Mouse (Mus musculus): ENCODE results near the gene Mllt10.

Mllt10 gene

DNA sequence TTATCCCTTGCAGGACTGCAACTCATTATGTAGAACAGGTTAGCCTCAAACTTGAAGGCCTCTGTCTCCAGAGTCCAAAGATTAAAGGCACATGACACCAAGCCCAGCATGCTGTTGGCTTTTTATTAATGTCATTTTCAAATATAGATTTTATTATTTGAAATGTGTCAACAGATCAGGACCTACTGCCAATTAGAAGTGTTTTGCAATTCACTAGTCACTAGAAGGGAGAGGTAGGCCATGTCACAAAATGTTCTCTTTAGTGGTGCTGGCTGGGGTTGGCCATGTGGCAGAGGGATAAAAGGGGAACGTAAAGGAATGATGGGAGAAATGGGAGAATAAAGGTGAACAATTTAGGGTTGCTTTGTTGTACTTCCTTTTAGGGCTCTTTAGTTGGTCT lies 38.8 kb downstream of the Mllt10 start:
- DNase-seq: no peak

DNA sequence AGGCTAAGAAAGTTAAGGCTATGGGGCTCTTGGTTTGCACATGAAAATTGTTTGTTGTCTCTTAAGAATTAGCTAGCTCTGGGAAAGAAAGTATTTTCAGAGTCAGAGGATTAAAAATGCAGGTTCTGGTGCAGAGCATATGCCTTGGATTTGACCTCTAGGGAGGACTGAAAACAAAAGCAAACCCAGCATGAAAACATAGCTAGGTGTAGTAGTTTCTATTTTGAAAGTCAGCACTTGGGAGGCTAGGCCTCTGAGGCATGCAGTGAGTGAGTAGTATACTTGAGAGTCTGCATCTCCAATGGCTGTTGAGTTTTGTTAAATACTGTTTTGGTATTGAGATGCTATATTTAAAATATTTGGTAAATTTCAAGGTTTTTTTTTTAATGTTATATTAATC lies 39.3 kb downstream of the Mllt10 start:
- DNase-seq: no peak

DNA sequence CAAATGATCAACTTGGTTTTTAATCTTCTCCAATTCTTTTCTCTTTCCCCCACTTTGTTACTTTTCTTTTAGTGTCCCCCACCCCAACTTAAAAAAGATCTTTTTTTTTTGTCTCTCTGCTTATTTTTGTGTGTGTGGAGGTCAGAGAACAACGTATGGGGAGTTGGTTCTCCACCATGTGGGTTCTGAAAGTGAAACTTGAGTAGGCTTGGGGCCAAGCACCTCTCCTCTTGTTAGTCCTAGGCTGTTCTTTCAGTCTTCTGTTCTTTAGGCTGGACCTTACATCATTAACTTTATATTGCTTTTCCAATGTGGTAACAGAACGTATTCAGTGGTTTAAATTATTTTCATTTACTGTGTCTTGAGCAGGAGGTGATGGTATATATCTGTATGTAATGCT lies 40.8 kb downstream of the Mllt10 start:
- no peak for DNase-seq

DNA sequence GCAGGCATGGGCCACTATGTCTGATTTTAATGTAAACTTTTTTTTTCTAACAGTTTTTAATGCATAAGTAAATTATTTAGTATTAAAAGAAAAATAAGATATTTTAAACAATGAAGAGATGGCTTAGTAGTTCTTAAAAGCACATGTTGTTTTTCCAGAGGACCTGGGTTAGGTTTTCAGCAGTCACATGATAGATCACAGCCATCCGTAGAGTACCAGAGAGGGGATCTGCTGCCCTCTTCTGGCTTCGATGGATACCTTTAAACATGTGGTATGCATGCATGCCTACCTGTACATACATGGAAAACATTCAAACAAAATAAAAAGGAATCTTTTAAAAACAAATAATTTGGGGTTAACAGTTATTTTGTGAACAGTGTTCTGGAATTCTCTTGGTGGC lies 45.9 kb downstream of the Mllt10 start:
- no peak for DNase-seq

DNA sequence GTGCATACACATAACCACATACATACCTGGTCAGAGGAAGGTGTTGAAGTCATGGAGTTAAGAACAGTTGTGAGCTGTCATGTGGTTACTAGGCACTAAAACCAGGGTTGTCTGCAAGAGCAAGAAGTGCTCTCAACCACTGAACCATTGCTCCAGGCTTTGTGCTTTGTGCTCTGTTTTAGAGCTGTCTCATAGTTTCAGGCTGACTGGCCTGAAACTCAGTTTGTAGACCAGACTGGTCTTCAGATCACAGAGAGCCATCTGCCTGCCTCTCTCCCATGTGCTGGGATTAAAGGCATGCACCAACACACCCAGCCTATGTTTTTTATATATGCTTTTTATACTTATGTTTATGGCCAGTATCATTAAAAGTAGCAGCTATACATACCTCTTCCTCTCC lies 52.5 kb downstream of the Mllt10 start:
- no peak for DNase-seq

DNA sequence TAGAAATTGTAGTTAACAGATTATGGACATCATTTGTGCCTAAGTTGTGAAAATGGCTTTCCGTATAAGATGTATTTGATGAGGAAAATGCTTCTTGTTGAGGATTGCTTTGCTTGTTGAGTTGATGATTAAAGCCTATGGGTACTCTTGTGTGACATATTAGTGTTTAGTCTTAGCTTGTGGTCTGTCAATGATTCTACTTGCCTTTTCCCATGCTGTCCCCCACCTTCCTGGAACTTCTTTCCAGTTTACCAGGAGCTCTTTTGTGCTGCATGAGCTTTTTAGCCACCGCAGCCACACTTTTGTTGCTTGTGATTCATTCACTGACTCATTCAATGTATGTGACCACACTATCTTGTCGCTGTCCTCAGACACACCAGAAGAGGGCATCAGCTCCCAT lies 53.2 kb downstream of the Mllt10 start:
- peak in 1 of 2 experiments; percentile 7 for DNase-seq

DNA sequence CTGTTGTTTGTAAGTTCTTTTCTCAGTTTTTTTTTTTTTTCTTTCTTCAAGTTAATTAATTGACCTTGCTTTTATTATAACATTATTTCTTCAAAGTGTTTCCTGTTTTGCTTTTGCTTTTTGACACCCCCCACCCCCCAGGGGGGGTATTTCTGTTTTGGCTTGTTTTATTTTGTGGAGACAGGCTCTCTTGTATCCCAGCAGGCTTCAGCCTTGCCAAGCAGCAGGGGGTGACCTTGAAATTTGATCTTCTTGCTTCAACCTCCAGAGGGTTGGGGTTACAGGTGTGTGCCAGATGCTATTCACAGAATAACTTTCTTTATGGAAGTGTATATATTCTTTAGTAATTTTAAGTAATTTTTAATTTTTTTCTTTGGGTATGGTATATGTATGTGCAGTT lies 56.4 kb downstream of the Mllt10 start:
- peak; percentile 20 to 38 for DNase-seq

DNA sequence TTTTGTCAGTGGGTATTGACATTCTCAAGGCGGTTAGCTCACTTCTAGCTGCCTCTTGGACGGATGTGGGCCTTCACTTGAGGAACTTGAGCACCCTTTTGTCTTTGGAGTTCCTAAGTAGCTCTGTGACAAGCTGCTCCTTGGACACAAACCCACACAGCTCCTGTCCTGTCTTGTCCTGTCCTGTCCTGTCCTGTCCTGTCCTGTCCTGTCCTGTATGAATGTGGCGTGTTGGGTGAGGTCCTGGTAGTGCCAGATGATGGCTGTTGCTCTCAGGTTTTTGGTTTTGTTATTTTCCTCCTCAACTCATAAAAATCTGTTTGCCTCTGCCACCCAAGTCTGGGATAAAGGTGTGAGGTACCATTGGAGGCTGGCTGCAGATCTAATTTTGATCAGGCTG lies 61.4 kb downstream of the Mllt10 start:
- no peak for DNase-seq

DNA sequence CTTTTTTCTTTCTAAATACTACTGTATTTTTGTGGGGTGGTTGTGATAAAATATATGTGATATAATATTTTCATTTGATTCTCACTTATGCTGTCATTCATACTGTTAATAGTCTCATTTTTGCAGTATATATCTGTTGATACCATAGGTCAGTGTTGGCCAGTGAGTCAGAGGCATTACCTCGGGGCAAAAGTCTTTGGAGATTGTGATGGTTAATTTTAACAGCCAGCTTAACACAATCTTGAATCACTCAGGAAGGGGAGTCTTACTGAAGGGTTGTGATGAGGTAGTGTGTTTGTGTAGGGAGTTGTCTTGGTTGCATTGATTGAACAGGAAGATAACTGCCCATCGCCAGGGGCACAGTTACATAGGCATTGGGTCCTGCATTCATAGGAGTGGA lies 83.1 kb downstream of the Mllt10 start:
- DNase-seq: no peak

DNA sequence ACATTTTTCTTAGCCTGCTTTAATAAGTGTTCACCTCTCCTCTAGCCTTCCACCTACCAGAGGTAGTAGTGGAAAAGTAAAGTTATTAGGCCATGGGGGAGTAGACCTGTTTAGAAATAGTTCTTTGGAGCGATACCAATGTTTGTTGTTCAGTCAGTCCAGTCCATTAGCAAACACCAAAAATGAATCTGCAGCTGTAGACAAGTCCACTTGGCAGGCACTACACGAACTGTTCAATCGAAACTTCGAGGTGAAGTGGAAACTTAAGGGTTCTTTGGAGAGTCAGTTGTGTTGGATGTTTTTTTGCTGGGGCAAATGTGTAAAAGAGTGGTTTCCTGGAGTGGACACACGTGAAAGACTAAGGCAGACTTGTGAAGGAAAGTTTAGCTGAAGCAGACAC lies 84.6 kb downstream of the Mllt10 start:
- DNase-seq: no peak

DNA sequence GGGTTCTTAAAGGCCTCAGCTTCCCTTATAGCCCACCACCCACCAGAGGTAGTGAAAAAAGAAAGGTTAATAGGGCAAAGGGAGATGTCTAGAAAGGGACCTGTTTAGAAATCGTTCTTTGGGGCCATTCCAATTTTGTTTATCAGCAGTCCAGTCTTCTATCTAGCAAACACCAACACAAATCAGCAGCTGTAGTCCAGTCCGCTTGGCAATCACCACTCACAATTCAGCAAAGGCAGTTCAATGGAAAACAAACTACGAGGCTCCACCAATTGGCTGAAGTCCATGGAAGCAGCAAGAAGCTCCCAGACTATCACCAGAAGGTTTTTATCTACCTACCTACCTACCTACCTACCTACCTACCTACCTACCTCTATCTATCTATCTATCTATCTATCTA lies 101.1 kb downstream of the Mllt10 start:
- DNase-seq: no peak

DNA sequence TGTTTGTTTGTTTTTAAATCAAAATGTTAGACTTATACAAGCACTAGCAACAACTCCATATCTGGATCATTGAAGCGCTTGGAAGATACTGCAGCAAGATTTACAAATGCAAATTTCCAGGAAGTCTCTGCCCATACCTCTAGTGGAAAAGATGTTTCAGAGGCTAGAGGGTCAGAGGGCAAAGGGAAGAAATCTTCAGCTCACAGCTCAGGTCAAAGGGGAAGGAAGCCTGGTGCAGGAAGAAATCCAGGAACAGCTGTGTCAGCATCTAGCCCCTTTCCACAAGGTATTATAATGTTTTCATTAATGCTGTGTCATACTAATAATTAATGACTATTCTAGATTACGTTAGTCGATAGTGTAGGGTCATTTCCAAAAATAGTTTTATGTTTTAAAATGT lies 104.4 kb downstream of the Mllt10 start:
- DNase-seq: no peak

DNA sequence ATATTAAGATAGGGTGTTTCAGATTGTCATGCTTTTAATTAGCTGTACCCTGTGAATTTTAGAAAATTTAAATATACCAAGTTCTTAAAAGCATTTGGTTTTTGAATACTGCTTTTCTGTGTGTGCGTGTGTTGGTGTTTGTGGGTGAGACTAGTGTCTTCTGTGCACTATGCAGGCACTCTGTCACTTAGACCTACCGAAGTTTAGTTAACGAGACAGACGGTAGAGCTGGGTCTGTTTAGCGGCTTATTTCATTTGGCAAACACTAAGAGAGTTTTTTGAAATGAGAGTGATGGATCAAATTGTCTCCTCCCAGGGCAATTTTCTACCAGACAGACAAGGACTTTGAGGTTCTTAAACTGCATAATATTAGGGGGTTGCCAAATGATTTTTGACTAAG lies 106.0 kb downstream of the Mllt10 start:
- DNase-seq: no peak

DNA sequence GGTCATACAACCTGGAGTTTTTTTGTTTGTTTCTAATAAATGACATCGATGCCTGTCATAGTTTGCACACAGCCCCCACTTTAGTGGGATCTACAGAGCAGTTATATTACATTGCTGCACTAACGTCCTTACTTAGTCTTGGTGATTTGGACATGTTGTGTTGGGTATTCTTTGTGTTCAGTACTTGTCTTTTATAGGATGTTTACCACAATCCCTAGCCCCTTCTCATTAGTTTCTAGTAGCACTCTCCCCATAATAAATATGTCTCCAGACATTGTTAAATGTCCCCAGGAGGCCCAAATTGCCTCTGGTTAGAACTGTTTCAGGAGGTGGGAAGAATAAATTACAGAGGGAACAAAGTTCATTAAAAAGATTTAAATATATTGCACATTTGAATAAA lies 110.5 kb downstream of the Mllt10 start:
- DNase-seq: no peak

DNA sequence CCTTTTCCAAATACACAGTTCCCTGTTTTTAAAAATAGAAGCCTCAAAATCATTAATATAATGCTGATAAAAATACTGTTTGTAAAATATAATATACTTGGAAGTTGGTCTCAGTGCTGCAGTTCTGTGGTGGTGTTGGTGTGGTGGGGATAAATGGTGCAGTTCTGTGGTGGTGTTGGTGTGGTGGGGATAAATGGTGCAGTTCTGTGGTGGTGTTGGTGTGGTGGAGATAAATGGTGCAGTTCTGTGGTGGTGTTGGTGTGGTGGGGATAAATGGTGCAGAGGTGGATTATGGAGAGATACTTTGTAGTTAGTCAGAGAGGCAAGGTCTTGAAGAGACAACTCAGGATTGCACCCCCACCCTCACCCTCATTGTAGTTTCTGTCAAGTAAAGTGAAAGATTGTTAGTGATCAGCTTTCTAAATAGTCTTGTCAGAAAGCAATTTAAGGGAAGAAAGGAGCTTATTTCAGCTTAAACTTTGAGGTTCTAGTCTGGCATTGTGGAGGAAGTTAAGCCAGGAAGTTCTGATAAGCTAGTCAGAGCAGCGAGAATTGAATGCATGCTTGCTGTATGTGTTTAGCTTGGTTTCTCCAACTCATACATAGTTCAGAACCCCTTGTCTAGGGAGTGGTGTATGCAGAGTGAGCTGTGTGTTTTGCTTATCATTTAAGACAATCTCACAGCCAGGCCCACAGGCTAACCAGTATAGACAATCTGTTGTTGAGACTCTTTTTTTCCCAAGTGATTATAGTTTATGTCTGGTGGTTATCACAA lies 114.3 kb downstream of the Mllt10 start:
- DNase-seq: no peak

DNA sequence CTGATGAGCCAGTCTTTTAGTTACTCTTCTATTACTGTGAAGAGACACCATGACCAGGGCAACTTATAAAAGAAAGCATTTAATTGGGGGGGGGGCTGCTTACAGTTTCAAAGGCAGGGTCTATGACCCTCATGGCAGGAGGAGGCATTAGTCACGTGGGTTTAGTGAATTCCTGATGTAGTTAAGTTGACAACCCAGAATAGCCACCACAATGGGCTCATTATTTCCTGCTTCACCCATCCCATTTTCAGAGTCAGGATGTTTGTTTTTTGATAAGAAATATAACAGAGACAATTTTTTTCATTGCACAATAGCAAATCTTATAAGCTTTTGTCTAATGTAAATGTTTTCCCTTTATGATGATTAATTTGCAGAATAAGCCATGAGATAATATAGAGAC lies 120.2 kb downstream of the Mllt10 start:
- DNase-seq: no peak

DNA sequence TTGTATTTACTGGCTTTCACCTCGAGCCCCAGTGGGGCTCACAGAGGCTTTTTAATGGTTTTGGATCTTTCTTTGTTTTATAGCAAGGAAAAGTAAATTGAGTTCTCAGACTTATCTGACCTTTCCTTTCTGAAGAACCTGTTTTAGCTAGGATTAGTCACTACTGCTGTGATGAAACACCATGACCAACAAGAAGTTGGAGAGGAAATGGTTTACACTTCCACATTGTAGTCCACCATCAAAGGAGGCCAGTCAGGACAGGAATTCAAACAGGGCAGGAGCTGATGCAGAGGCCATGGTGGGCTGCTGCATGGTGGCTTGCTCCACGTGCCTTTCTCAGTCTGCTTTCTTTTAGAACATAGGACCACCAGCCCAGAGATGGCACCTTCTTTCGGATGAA lies 121.2 kb downstream of the Mllt10 start:
- no peak for DNase-seq

DNA sequence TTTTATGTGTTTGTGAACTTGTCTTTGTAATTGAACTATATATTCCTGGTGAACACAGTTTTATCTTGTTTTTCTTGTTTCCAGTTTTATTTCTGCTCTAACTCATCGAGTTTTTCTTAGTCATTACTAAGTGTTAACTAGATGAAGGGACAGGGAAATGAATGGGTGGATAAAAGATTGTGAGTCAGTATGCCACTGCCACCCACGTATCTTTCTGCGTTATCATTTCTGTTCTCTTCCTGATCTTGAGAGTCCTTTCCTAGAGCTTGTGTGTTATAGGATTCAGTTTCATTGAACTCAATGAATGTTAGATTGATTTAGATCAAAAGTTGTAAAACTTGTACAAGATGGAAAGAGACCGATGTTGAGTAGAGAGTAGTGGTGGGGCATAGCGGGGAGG lies 125.3 kb downstream of the Mllt10 start:
- DNase-seq: no peak

DNA sequence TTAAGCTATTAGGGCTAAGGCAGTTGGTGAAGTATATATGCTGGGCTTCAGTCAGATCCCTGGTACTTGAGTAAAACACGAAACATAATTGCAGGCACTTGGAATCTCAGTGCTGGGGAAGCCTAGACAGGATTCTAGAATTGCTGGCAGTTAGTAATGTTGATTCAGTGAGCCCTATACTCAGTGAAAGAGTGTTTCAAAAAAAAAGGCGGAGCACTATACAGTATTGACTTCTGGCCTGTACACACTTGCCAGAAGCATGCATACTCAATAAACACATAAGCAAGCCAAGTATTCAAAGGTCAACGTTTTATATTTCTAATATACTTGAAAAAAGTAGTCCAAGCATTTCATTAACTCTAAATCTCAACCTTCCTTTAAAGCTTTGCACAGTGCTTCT lies 126.6 kb downstream of the Mllt10 start:
- no peak for DNase-seq

DNA sequence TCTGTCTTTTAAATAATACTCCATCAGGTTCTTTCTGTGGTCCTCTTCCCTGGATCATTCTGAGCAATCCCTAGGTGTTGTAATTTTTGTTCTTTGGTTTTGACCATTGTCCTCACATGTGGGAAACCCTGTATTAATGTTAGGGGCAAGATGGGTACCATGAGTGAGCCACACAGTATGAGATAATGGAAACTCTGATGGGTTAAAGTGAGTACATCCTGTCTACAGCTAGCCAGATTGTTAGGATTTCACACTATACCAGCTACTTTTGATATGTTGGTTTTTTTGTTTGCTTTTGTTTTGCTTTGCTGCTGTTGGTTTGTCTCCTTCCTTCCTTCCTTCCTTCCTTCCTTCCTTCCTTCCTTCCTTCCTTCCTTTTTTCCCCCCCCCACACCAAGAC lies 128.0 kb downstream of the Mllt10 start:
- no peak for DNase-seq

DNA sequence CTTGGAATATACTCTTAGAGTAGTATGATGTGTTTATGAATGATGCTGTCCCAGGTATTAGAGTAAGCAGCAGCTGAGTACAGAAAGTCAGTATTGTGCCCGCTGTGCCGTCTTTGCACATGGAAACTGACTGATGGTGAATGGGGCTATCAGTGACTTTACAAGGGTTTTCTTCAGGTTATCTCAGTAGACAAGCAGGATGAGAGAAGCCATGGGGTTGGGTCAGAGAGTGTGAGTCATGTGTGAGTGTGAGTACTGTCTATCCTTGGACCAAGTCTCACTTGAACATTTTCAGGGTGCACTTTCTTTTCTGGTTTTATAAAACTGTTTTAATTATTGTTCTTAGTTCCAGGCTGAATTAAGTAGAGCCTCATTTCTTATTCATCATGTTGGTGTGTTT lies 133.3 kb downstream of the Mllt10 start:
- no peak for DNase-seq

DNA sequence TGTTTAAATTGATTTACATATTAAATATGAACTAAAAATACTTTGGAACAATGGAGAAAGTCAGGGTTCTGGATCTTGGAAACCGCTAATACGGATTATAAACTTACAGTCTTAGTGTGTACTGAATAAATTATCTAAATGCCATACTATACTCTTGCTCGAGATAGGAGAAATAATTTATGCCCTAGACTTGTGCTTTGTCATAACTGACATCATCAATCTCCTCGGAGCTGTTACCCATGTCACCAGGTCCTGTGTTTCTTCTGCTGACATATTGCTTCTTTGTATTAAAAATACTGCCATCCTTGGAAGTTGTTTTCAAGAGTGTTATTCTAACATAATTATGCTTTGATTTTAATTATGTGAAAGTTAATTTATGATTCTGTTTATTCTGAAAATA lies 140.2 kb downstream of the Mllt10 start:
- no peak for DNase-seq

DNA sequence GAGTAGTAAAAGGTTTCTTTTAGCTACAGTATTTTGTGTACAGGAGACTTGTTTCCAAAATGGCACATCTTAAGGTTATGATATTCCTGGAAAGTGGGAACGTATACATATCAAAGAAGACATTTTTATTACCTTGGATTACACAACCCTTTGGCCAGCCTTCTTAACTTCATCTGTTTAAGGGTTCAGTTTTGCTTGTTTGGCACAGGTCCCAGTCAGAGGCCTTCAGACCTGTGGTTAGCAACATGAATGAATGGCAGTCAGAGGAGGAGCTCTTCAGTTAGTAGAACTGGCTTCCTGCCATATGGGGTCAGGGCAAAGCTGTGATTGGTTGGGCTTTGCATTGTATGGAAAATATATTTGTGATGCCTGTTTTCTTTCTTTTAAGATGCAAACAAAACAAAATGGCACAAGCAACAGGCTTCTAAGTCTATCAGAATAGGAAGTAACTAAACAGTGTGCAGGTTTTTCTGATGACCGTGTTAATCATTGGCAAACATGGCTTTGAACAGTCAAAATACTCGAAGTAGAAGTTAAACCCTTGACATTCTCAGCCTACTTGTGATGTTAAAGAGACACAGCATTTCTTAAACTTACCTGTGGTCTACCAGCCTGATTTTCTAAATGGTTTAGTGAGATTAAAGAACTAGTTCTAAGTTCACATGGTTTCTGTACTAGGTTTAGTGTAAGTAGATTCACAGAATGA lies 140.8 kb downstream of the Mllt10 start:
- peak; percentile 59 to 78 for DNase-seq

DNA sequence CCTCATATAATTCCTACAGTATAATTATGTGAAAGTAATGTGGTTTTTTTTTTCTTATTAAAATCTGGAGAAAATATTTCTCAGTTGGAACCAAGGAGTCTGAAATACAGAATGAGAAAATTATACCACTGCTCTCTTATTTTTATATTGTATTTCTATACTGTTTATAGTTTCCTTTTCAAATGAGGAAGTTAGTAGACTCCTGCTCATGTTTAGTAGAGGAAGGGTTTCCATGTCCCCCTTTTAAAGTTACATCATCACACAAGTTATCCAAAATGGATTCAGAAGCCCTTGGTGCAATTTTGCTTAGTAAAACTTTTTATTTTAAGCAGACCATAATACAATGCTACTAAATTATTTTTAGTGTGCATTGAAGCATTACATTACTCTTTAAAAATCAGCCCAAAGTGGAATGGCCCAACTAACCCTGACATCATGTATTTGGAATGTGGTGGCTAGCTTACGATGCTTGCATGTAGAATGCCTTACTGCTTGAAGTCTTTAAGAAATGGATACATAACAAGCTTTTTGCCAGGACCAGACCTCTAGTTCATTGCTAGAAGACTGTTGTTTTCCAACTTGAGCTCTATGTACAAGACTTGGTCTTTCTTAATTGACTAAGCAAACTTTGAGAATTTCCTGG lies 146.9 kb downstream of the Mllt10 start:
- DNase-seq: no peak

Data from kidney, adult 8-10 months (tissue).